Mouse (Mus musculus) heart, embryonic 13.5 days (tissue): ENCODE measurements around the gene Gpr180. TPM values are rescaled to one million over a fixed set of nuclear protein-coding genes. Genes with fewer than 3 reads are reported as not detected.

ENCODE experiments used
- ATAC-seq: fragments of 200-750 bp; cut with Nextera tagmentation; 2 replicates; pipeline ENCODE4 v1.8.0; 2017; ENCODE audit warnings: moderate TSS enrichment; ENCODE audit not compliant: insufficient number of reproducible peaks, low FRiP score, low TSS enrichment; ENCODE audit errors: extremely low read depth
- H3K27ac ChIP-seq: fragments of 300-500 bp; sonication (generic); replicated peaks from 2 replicates; pipeline ENCODE4 v1.5.1; 2015; ENCODE audit warnings: moderate library complexity, mild to moderate bottlenecking, inconsistent platforms
- H3K27me3 ChIP-seq: fragments of 300-500 bp; sonication (generic); replicated peaks from 2 replicates; pipeline ENCODE4 v1.6.1; 2015; ENCODE audit warnings: mild to moderate bottlenecking, inconsistent platforms
- H3K36me3 ChIP-seq: fragments of 300-500 bp; sonication (generic); 2 replicates; pipeline ENCODE4 v1.6.1; 2015; ENCODE audit warnings: mild to moderate bottlenecking, inconsistent platforms
- H3K4me1 ChIP-seq: fragments of 300-500 bp; sonication (generic); 2 replicates; pipeline ENCODE4 v1.6.1; 2015; ENCODE audit warnings: inconsistent platforms
- H3K4me2 ChIP-seq: fragments of 300-500 bp; sonication (generic); 2 replicates; pipeline ENCODE4 v1.6.1; 2015; ENCODE audit warnings: inconsistent platforms, mild to moderate bottlenecking, moderate library complexity
- H3K4me3 ChIP-seq: fragments of 300-500 bp; sonication (generic); 2 replicates; pipeline ENCODE4 v1.5.1; 2015; ENCODE audit warnings: moderate library complexity, mild to moderate bottlenecking, inconsistent platforms
- H3K9ac ChIP-seq: fragments of 300-500 bp; sonication (generic); 2 replicates; pipeline ENCODE4 v1.6.1; 2015; ENCODE audit warnings: inconsistent platforms, mild to moderate bottlenecking, moderate library complexity
- H3K9me3 ChIP-seq: fragments of 300-500 bp; sonication (generic); 2 replicates; pipeline ENCODE4 v1.6.1; 2016; ENCODE audit warnings: inconsistent platforms
- WGBS: fragments of 180-500 bp; shearing (Covaris S2); methylation state at CpG from one replicate; pipeline ENCODE4 v1.1.7; 2015; ENCODE audit warnings: mixed read lengths; 5-methylcytosine and 5-hydroxymethylcytosine counted together
- polyA plus RNA-seq: library from polyadenylated mRNA; unstranded; fragments of >200 nt; fragmentation: Nextera tagmentation; extraction: Ambion mirVana; gene quantifications from 2 replicates; pipeline ENCODE4 v1.2.1, GENCODE M21; 2015

Gene Gpr180
- polyA plus RNA-seq, 1 experiment from 2014 or later, result 40.5 TPM

- 64% methylated on average over 15 of the region's 15 CpGs for WGBS
- H3K4me1 ChIP-seq, result no peaks in the 10 kb centered on the region
- ATAC-seq, result no peak
Measured at GRCm38 (mm10) chr14:118212188-118212804, 75.3 kb downstream of the Gpr180 start.

More at GRCm38 (mm10) chr14:118212188-118212804, 75.3 kb downstream of the Gpr180 start:
- Histone ChIP-seq H3K27ac (no peak overlapping the region), H3K9ac (no peak overlapping the region), H3K4me2 (no peak overlapping the region), H3K9me3 (peaks cover 2% of the 10 kb centered on the region; the same call in 1 of the 2 replicates), H3K27me3 (peaks cover 39% of the 10 kb centered on the region), H3K36me3 (no peaks in the 10 kb centered on the region), H3K4me3 (no peak overlapping the region)

Other genes with a start within 250 kb of the Gpr180 start
- 1.9 and 2.3 TPM in 2 replicates for gene Dct, start 84.9 kb upstream of the Gpr180 start, polyA plus RNA-seq
- 29.2 and 30.1 TPM in 2 replicates for gene Tgds, start 4.4 kb upstream of the Gpr180 start, polyA plus RNA-seq
- gene Sox21, start 99.9 kb downstream of the Gpr180 start, polyA plus RNA-seq, result 0.05 and 0.06 TPM in 2 replicates
- not detected in 2 replicates for gene Gm9376, start 129.8 kb downstream of the Gpr180 start, polyA plus RNA-seq